Mouse (Mus musculus) CH12.LX (cell line): ENCODE results near the gene Ptpn4. TPM values are rescaled to one million over a fixed set of nuclear protein-coding genes. Genes with fewer than 3 reads are reported as not detected.

Experiments
- DNase-seq: peaks from one replicate; pipeline ENCODE4 v3.0.0-alpha.2; 2013; ENCODE audit errors: extremely low read depth
- H3K27ac ChIP-seq: 2 replicates; pipeline ENCODE4 v1.5.1; 2012; ENCODE audit warnings: low read depth, mild to moderate bottlenecking, control low read depth, moderate library complexity; ENCODE audit not compliant: insufficient read depth
- H3K27me3 ChIP-seq: replicated peaks from 2 replicates; pipeline ENCODE3; 2012; ENCODE audit warnings: inconsistent platforms
- H3K36me3 ChIP-seq, 2 experiments: replicated peaks in 1 of 2; 2 replicates each; pipeline versions ENCODE3 to v1.6.1; 2012; ENCODE audit warnings: inconsistent platforms in 1 of 2, low read length in 1 of 2, mild to moderate bottlenecking in 1 of 2, mixed read lengths in 1 of 2, moderate library complexity in 1 of 2; ENCODE audit not compliant: control insufficient read depth in 1 of 2, insufficient read depth in 1 of 2
- H3K4me1 ChIP-seq, 2 experiments: 2 replicates each; pipeline ENCODE4 v1.6.1; 2012; ENCODE audit warnings: inconsistent platforms in 1 of 2, moderate library complexity in 1 of 2; ENCODE audit not compliant: insufficient read depth in 2 of 2, control insufficient read depth in 1 of 2
- H3K4me2 ChIP-seq: 2 replicates; pipeline ENCODE4 v1.6.1; 2012; ENCODE audit warnings: low read depth, mild to moderate bottlenecking, control low read depth; ENCODE audit not compliant: poor library complexity, insufficient read depth, severe bottlenecking
- H3K4me3 ChIP-seq, 3 experiments: fragments of 150-350 bp in 1 of 3; sonication (generic) in 1 of 3; replicated peaks in 1 of 3; 2 replicates each; pipeline versions ENCODE3 to v1.5.1; 2011 to 2012; ENCODE audit warnings: low read depth in 2 of 3, low read length in 2 of 3, mild to moderate bottlenecking in 2 of 3, moderate library complexity in 2 of 3, control low read depth in 1 of 3, improper control_type of control experiment in 1 of 3, inconsistent platforms in 1 of 3, mixed read lengths in 1 of 3; ENCODE audit not compliant: poor library complexity in 1 of 3
- H3K79me2 ChIP-seq: replicated peaks from 2 replicates; pipeline ENCODE4 v1.6.1; 2012; ENCODE audit warnings: mild to moderate bottlenecking, moderate library complexity; ENCODE audit not compliant: control insufficient read depth, poor library complexity, insufficient read depth, severe bottlenecking; ENCODE audit errors: extremely low read depth
- H3K9ac ChIP-seq: 2 replicates; pipeline ENCODE4 v1.6.1; 2012; ENCODE audit warnings: low read depth, mild to moderate bottlenecking, control low read depth, moderate library complexity; ENCODE audit not compliant: insufficient read depth
- H3K9me3 ChIP-seq: replicated peaks from 2 replicates; pipeline ENCODE3; 2012; ENCODE audit warnings: low read length, inconsistent platforms, mixed read lengths
- BHLHE40 ChIP-seq: IDR thresholded peaks from 2 replicates; pipeline ENCODE4 v1.6.1; 2011; ENCODE audit warnings: mild to moderate bottlenecking, low read depth, low read length, improper control_type of control experiment
- CHD2 ChIP-seq: IDR thresholded peaks from 2 replicates; pipeline ENCODE4 v1.6.1; 2011; ENCODE audit warnings: low read length, improper control_type of control experiment
- E2F4 ChIP-seq: IDR thresholded peaks from 2 replicates; pipeline ENCODE4 v1.6.1; 2011; ENCODE audit warnings: low read depth, low read length, improper control_type of control experiment; ENCODE audit not compliant: insufficient replicate concordance
- ELF1 ChIP-seq: IDR thresholded peaks from 2 replicates; pipeline ENCODE4 v1.6.1; 2014; ENCODE audit warnings: low read depth, mild to moderate bottlenecking, inconsistent platforms, low read length, improper control_type of control experiment
- GABPA ChIP-seq: IDR thresholded peaks from 2 replicates; pipeline ENCODE4 v1.6.1; 2012; ENCODE audit warnings: low read depth, low read length, improper control_type of control experiment, inconsistent platforms; ENCODE audit not compliant: insufficient replicate concordance
- KAT2A ChIP-seq: IDR thresholded peaks from 2 replicates; pipeline ENCODE4 v1.6.1; 2012; ENCODE audit warnings: low read length, improper control_type of control experiment, inconsistent platforms; ENCODE audit not compliant: insufficient replicate concordance
- MAZ ChIP-seq: IDR thresholded peaks from 2 replicates; pipeline ENCODE4 v1.6.1; 2012; ENCODE audit warnings: low read depth, mild to moderate bottlenecking, inconsistent platforms, low read length, improper control_type of control experiment, moderate library complexity
- PAX5 ChIP-seq: IDR thresholded peaks from 2 replicates; pipeline ENCODE4 v1.6.1; 2012; ENCODE audit warnings: low read length, inconsistent platforms, mixed read lengths
- RAD21 ChIP-seq: IDR thresholded peaks from 2 replicates; pipeline ENCODE4 v1.6.1; 2011; ENCODE audit warnings: low read depth, mild to moderate bottlenecking, low read length, improper control_type of control experiment, moderate library complexity
- TBP ChIP-seq: conservative IDR thresholded peaks from 2 replicates; pipeline ENCODE4 v1.6.1; 2011; ENCODE audit warnings: low read depth, low read length, improper control_type of control experiment
- UBTF ChIP-seq: IDR thresholded peaks from 2 replicates; pipeline ENCODE4 v1.6.1; 2012; ENCODE audit warnings: low read depth, mild to moderate bottlenecking, inconsistent platforms, low read length, improper control_type of control experiment, moderate library complexity
- USF1 ChIP-seq: IDR thresholded peaks from 2 replicates; pipeline ENCODE4 v1.6.1; 2014; ENCODE audit warnings: low read depth, mild to moderate bottlenecking, inconsistent platforms, low read length, improper control_type of control experiment
- USF2 ChIP-seq: conservative IDR thresholded peaks from 2 replicates; pipeline ENCODE4 v1.6.1; 2011; ENCODE audit warnings: low read depth, low read length, improper control_type of control experiment
- ZKSCAN1 ChIP-seq: IDR thresholded peaks from 2 replicates; pipeline ENCODE4 v1.6.1; 2012; ENCODE audit warnings: low read depth, inconsistent platforms, low read length, improper control_type of control experiment, borderline replicate concordance
- dilution Hi-C: fragments of 300-500 bp; cut with MboI; formaldehyde crosslinking; loops from 2 replicates; pipeline ENCODE4 v1.14.3; 2020; ENCODE audit warnings: low sequenced_read_pairs; ENCODE audit not compliant: extremely low pct_unique_long_range_greater_than_20kb, extremely low pct_ligation_motif_present
- in situ Hi-C: fragments of 300-500 bp; cut with MboI; formaldehyde crosslinking; loops from 3 replicates; pipeline ENCODE4 v1.14.3; 2019; ENCODE audit warnings: low sequenced_read_pairs, low pct_ligation_motif_present, low pct_unique_long_range_greater_than_20kb, mixed read lengths
- polyA plus RNA-seq: library from polyadenylated mRNA; unstranded; fragments of >175 nt; gene quantifications from 2 replicates; pipeline ENCODE4 v1.2.1, GENCODE M21; 2012; ENCODE audit warnings: low read depth; ENCODE audit not compliant: insufficient read length
- total RNA-seq, 2 experiments: library from RNA; depleted of rRNA; stranded (reverse); fragments of 300-350 nt in 1 of 2; fragments of >200 nt in 1 of 2; gene quantifications; 2 replicates each; pipeline ENCODE4 v1.2.3; 2012 to 2014

The Ptpn4 gene
- total and polyA plus RNA-seq, 3 experiments, result 8.5 to 14.1 (median 8.5) TPM

DNA sequence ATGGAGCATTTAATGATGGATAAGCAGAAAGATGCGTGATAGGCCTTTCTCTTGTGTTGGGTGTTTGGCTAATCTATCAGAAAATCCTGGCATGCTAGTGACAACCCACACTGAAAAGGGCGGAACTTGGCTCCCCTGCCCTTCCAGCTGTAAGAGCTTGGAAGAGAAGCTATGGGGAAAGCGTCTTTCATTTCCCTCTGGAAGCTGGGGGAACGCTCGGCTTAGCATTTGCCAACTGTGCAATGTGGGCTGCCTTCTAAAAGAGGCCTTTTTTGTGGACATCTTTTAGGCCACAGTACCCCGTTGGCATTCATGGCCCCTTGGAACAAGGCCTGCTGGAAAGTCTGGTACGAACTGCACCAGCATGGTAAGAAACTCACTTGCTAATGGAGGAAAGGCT lies 41.5 kb upstream of the Ptpn4 start:
- Histone ChIP-seq H3K27me3 (no peaks in the 10 kb centered on the region), H3K4me3 (no peak overlapping the region), H3K36me3 (no peaks in the 10 kb centered on the region), H3K4me2 (peak overlapping the region; percentile 26), H3K9ac (no peak overlapping the region), H3K27ac (no peak overlapping the region), H3K9me3 (no peaks in the 10 kb centered on the region), H3K79me2 (no peaks in the 10 kb centered on the region), H3K4me1 (peaks cover 6 to 8% of the 10 kb centered on the region in 2 experiments)
- DNase-seq, result no peak
- in situ Hi-C loops, result no loop called here
- TF ChIP-seq GABPA, result no peak
- TF ChIP-seq BHLHE40, result no peak
- no peak for TF ChIP-seq ELF1
- no peak for TF ChIP-seq KAT2A
- no peak for TF ChIP-seq USF2
- no peak for TF ChIP-seq E2F4
- dilution Hi-C loops, result no loop called here

DNA sequence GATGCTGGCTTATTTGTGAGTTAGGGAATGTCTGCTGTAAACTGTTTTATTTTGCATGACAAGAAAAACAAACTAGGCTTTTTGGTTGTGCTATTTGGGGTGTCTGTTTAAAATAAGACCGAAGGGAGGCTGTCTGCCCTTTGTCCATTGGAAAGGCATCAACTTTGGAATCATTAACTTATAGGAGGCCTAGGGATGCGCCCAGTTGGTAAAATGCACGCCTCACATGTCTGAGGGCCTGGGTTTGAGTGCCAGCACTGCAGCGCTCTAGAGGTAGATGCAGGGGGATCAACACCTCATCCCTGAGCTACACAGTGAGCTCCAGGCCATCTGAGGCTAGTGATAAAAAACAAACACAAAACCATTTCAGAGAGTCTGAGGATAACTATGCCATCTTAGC lies 40.1 kb upstream of the Ptpn4 start:
- no peaks in the 10 kb centered on the region for H3K36me3 ChIP-seq
- TF ChIP-seq RAD21 (no peak), USF1 (no peak), KAT2A (no peak), UBTF (no peak), CHD2 (no peak), BHLHE40 (no peak), TBP (no peak), ZKSCAN1 (no peak), MAZ (no peak), PAX5 (no peak), GABPA (no peak)
- in situ Hi-C loops, result no loop called here
- no peak overlapping the region for H3K4me3 ChIP-seq
- H3K27ac ChIP-seq, result no peak overlapping the region
- H3K9ac ChIP-seq, result no peak overlapping the region
- H3K4me2 ChIP-seq, result no peak overlapping the region
- H3K27me3 ChIP-seq, result no peaks in the 10 kb centered on the region
- no peak for DNase-seq
- dilution Hi-C loops, result no loop called here
- no peaks in the 10 kb centered on the region for H3K9me3 ChIP-seq
- no peaks in the 10 kb centered on the region for H3K79me2 ChIP-seq
- peaks cover 6 to 8% of the 10 kb centered on the region in 2 experiments for H3K4me1 ChIP-seq
